ENCODE assay signal across 31 mouse cellular contexts in the genomic region with DNA sequence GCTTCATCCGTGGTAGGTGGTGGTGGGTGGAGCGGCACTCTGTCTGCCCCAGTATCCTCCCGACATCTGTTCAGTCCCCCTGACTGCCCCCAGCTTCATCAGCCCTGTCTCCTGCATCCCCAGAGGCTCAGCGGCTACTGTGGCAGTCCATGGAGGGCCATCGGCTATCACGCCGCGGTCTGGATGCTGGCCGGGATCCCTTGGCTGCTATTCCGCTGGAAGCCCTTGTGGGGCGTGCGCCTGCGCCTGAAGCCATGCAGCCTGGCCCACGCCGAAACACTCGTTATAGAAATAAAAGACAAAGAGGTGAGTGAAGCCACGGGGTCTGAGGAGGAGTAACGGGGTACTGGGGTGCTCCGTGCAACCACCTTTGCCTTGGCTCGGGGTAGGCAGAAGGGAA. TPM values are rescaled to one million over a fixed set of nuclear protein-coding genes. Genes with fewer than 3 reads are reported as not detected.
DNase-seq lines count a peak whose midpoint lies in the region; TF ChIP-seq lines count a peak whose summit lies in the region.
"Had no signal": no experiment of that assay in that cellular context is flagged by ENCODE, and none has a peak within 500 bp of the region (broad histone marks: within the 10 kb centered on the region; RNA-seq: fewer than 3 reads in every experiment).

No protein-coding gene starts in this region.

- H3K27ac ChIP-seq in gastrocnemius, adult 2 months, result no peak overlapping the region
- H3K27ac ChIP-seq: embryonic facial prominence, embryonic 13.5 days; hindbrain, embryonic 15.5 days; liver, embryonic 12.5 days; midbrain, embryonic 12.5 days; neural tube, embryonic 12.5 days; stomach, embryonic 15.5 days had no signal

- H3K4me3 ChIP-seq in gastrocnemius, adult 2 months, result no peak overlapping the region
- H3K4me3 ChIP-seq in E14TG2a.4 (replicated peaks; ENCODE audit: low read length), result peak overlapping the region; percentile 46; the same call in 1 of the 2 replicates
- H3K4me3 ChIP-seq: embryonic facial prominence, embryonic 13.5 days; heart, embryonic 12.5 days; hindbrain, embryonic 15.5 days; liver, embryonic 12.5 days; midbrain, embryonic 12.5 days; myocyte; neural tube, embryonic 12.5 days; stomach, embryonic 15.5 days had no signal

- no peak for TF ChIP-seq CTCF in gastrocnemius, adult 2 months (IDR thresholded peaks at IDR 0.05)
- no peak for TF ChIP-seq CTCF in E14TG2a.4 (conservative IDR thresholded peaks at IDR 0.05; ENCODE audit: low read length)

- H3K27me3 ChIP-seq in E14TG2a.4 (ENCODE audit: insufficient read depth, low read length), result no peaks in the 10 kb centered on the region
- H3K27me3 ChIP-seq: CH12.LX; embryonic facial prominence, embryonic 13.5 days; heart, embryonic 12.5 days; hindbrain, embryonic 15.5 days; liver, embryonic 12.5 days; midbrain, embryonic 12.5 days; neural tube, embryonic 12.5 days; stomach, embryonic 15.5 days had no signal

- peak; percentile 63 for DNase-seq in cerebellum, adult 11-12 months
- no peak for DNase-seq in cerebellum, adult 11 months
- DNase-seq in gastrocnemius, adult 2 months, result peak; percentile 22
- DNase-seq in gastrocnemius, postnatal 4 days (ENCODE audit: low spot score in 2 of 2), result no peak
- peak; percentile 48 to 68 for DNase-seq in cerebellum, postnatal 36 days
- DNase-seq in ovary, postnatal 14 days (ENCODE audit: low spot score), result no peak
- DNase-seq: adrenal gland, adult 8-10 months; embryo, embryonic 11 days; forebrain, postnatal 0 days; gastrocnemius, postnatal 10 days; heart, adult 18-20 months; heart, postnatal 4 days; kidney, adult 11 months; kidney, postnatal 25 days; left cerebral cortex, postnatal 4 days; liver, postnatal 0 days; lung, postnatal 36 days; retina, postnatal 1 day; right cerebral cortex, postnatal 14 days had no signal

- H3K4me1 ChIP-seq in E14TG2a.4 (replicated peaks; ENCODE audit: low read depth, low read length), result peaks cover 45% of the 10 kb centered on the region

- intact Hi-C loops in gastrocnemius, adult 2 months (cut with DNase I), result no loop called here

- H3K36me3 ChIP-seq in E14TG2a.4 (ENCODE audit: insufficient read depth, low read length), result peaks cover 47% of the 10 kb centered on the region

- no peaks in the 10 kb centered on the region for H3K9me3 ChIP-seq in E14TG2a.4 (ENCODE audit: low read length)
- H3K9me3 ChIP-seq: embryonic facial prominence, embryonic 13.5 days; G1E; heart, embryonic 12.5 days; hindbrain, embryonic 15.5 days; liver, embryonic 12.5 days; midbrain, embryonic 12.5 days; neural tube, embryonic 12.5 days; stomach, embryonic 15.5 days had no signal

RNA-seq across cellular contexts. Expression of gene Atp13a2, which starts 5.5 kb away (rescaled TPM):
- 10 to 100 TPM; 20.0 to 23.7 TPM for total RNA-seq in gastrocnemius, adult 2 months (2021)
- total RNA-seq in gastrocnemius, postnatal 4 days (2021), result 10 to 100 TPM; 28.4 to 28.6 TPM

RNA-seq across cellular contexts. Expression of gene Mfap2, which starts 18.0 kb away (rescaled TPM):
- 1 to 10 TPM; 1.5 to 4.7 TPM for total RNA-seq in gastrocnemius, adult 2 months (2021)
- 100 to 1,000 TPM; 175 to 183 TPM for total RNA-seq in gastrocnemius, postnatal 4 days (2021)
- total RNA-seq: CH12.LX; G1E; megakaryocyte, adult 5-6 weeks had no signal

RNA-seq across cellular contexts. Expression of gene Sdhb, which starts 31.2 kb away (rescaled TPM):
- total RNA-seq in gastrocnemius, adult 2 months (2021), result 100 to 1,000 TPM; 483 to 898 TPM
- total RNA-seq in gastrocnemius, postnatal 4 days (2021), result 100 to 1,000 TPM; 295 to 300 TPM

Comparison
In these comparisons a context has a peak if more than half of its experiments do, and no peak if none do; other contexts are left out.
1. DNase-seq: peak in cerebellum, adult 11-12 months (single experiment), gastrocnemius, adult 2 months (single experiment) and cerebellum, postnatal 36 days (2 of 2); none in cerebellum, adult 11 months (single experiment), gastrocnemius, postnatal 4 days (0 of 2) and ovary, postnatal 14 days (single experiment).
2. RNA of gene Mfap2, which starts 18.0 kb away (total RNA-seq): 175 to 183 TPM in gastrocnemius, postnatal 4 days; 1.5 to 4.7 TPM in gastrocnemius, adult 2 months; every median in the first group is over 10 times any median in the second.